Mouse (Mus musculus) bone marrow macrophage, adult 2 months (primary cell): ENCODE measurements around the gene Vps54.

Experiments
- CTCF ChIP-seq: IDR thresholded peaks from 2 replicates; pipeline ENCODE4 v1.5.1; 2012; ENCODE audit warnings: low read depth, mild to moderate bottlenecking, low read length, moderate library complexity
- POLR2A ChIP-seq: IDR thresholded peaks from 2 replicates; pipeline ENCODE4 v1.6.1; 2012; ENCODE audit warnings: mild to moderate bottlenecking, low read depth, low read length, borderline replicate concordance

DNA sequence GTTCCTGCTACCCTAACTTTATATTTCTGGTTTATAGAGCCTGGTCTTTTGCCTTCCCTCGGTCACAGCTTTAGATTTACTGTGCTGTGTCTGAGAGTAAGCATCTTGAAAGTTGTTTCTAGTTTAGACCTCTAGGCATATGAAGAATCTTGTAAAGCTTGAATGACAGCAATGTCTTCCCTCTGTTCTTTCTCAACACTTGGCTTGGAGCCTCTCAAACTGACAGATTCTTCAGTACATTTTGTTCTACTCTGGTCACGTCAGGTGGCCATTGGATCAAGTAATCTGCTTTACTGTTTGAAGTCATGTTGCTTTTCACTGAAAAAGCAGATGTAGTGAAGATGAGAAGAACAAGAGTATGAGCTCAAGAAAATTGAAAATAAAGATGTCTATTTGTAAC lies 37.1 kb downstream of the Vps54 start:
- TF ChIP-seq CTCF: no peak
- TF ChIP-seq POLR2A: no peak
